Mouse (Mus musculus): ENCODE data around the gene Qtrt1. TPM values are rescaled to one million over a fixed set of nuclear protein-coding genes. Genes with fewer than 3 reads are reported as not detected.
"Not testable (repeated sequence)": the region's sequence is repeated elsewhere in the genome, so short reads cannot be mapped to it uniquely, and the experiment has no call there.

Qtrt1 gene
- polyA plus RNA-seq, 1 experiment from 2014 or later = 48.9 TPM

GRCm38 (mm10) chr9:21456930-21457634 is 45.4 kb downstream of the Qtrt1 start:
- DNase-seq (ENCODE audit: low spot score) = no peak
- H3K9me3 ChIP-seq (ENCODE audit: control insufficient read depth, low read length) = no peaks in the 10 kb centered on the region
- no peaks in the 10 kb centered on the region for H3K4me1 ChIP-seq (replicated peaks; ENCODE audit: control insufficient read depth, insufficient read depth, low read length)
- no peak overlapping the region for H3K27ac ChIP-seq (ENCODE audit: low read depth, low read length)
- no peak overlapping the region for H3K4me3 ChIP-seq (ENCODE audit: low read depth, low read length)
- 84% methylated on average over 10 of the region's 10 CpGs for WGBS
- ATAC-seq (ENCODE audit: low FRiP score) = no peak
- no peak overlapping the region for H3K9ac ChIP-seq (ENCODE audit: low read depth, low read length)
- no peak overlapping the region for H3K4me2 ChIP-seq (replicated peaks; ENCODE audit: low read depth, low read length)
- no peaks in the 10 kb centered on the region for H3K27me3 ChIP-seq (ENCODE audit: control insufficient read depth, insufficient read depth, low read length)
- no peaks in the 10 kb centered on the region for H3K36me3 ChIP-seq (ENCODE audit: control insufficient read depth, insufficient read depth, low read length)

- no peak for DNase-seq (ENCODE audit: low spot score)
- Histone ChIP-seq H3K27ac (ENCODE audit: low read depth, low read length) (no peak overlapping the region), H3K27me3 (ENCODE audit: control insufficient read depth, insufficient read depth, low read length) (no peaks in the 10 kb centered on the region), H3K4me2 (replicated peaks; ENCODE audit: low read depth, low read length) (no peak overlapping the region), H3K36me3 (ENCODE audit: control insufficient read depth, insufficient read depth, low read length) (no peaks in the 10 kb centered on the region), H3K4me3 (ENCODE audit: low read depth, low read length) (no peak overlapping the region), H3K9me3 (ENCODE audit: control insufficient read depth, low read length) (no peaks in the 10 kb centered on the region), H3K9ac (ENCODE audit: low read depth, low read length) (no peak overlapping the region), H3K4me1 (replicated peaks; ENCODE audit: control insufficient read depth, insufficient read depth, low read length) (no peaks in the 10 kb centered on the region)
- ATAC-seq (ENCODE audit: low FRiP score) = no peak
- WGBS = 95% methylated on average over 3 of the region's 3 CpGs
Observed at GRCm38 (mm10) chr9:21458821-21459220, 47.2 kb downstream of the Qtrt1 start.

DNA sequence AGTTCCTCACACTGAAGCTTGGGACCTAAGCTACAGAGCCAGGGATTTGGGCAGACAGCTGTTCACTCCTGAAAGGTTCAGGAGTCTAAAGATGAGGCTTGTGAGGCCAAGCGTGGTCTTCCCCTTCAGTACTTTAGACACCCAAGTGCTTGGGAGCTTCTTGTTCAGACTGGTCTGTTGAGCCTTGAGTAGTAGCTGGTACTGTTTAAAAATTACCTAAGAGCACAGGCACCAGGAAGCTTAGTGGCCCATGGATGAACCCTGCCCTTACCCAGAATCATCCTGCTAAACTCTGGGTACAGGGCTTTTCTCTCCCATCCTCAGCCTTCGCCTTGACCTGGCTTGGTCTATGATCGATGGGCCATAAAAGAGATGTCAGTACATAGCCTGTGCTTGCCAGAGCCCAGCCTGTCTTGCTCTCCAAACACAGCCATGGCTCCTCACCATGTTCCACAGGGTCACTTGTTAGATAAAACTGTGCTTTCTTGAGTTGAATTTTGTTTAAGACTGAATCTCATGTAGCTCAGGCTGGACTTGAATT is 48.8 kb downstream of the Qtrt1 start:
- ATAC-seq (ENCODE audit: low FRiP score) = no peak
- DNase-seq (ENCODE audit: low spot score) = no peak
- 90% methylated on average over 3 of the region's 3 CpGs for WGBS

DNA sequence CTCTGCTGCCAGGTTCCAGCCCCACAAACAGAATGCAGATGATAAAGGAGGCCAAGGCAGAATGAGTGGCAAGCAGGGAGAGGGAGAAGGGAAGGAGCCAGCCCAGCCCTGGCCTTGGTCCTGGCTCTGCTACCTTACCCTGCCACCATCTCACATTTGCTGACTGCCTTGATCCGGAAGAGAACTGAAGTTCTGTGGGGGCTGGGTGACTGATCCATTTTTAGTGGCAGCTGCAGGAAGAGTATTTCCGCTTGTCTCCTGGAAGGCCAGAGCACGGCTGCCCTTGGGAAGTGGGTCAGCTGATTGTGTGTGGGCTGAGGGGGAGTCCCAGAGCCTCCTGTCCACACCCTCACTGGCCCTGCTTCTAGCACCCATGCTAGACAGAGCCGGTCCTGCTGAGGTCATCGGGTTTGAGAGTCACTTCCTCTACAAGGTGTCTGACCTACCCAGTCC is 51.5 kb downstream of the Qtrt1 start:
- H3K27me3 ChIP-seq (ENCODE audit: control insufficient read depth, insufficient read depth, low read length) = no peaks in the 10 kb centered on the region
- H3K4me2 ChIP-seq (replicated peaks; ENCODE audit: low read depth, low read length) = no peak overlapping the region
- H3K36me3 ChIP-seq (ENCODE audit: control insufficient read depth, insufficient read depth, low read length) = no peaks in the 10 kb centered on the region
- H3K4me3 ChIP-seq (ENCODE audit: low read depth, low read length) = no peak overlapping the region
- H3K27ac ChIP-seq (ENCODE audit: low read depth, low read length) = no peak overlapping the region
- DNase-seq (ENCODE audit: low spot score) (no peak), ATAC-seq (ENCODE audit: low FRiP score) (no peak)
- H3K9ac ChIP-seq (ENCODE audit: low read depth, low read length) = no peak overlapping the region
- no peaks in the 10 kb centered on the region for H3K4me1 ChIP-seq (replicated peaks; ENCODE audit: control insufficient read depth, insufficient read depth, low read length)
- WGBS = 84% methylated on average over 5 of the region's 5 CpGs
- no peaks in the 10 kb centered on the region for H3K9me3 ChIP-seq (ENCODE audit: control insufficient read depth, low read length)

More for the DNA sequence above, 48.8 kb downstream of the Qtrt1 start:
- Histone ChIP-seq H3K4me2 (replicated peaks; ENCODE audit: low read depth, low read length) (no peak overlapping the region), H3K4me3 (ENCODE audit: low read depth, low read length) (no peak overlapping the region), H3K9ac (ENCODE audit: low read depth, low read length) (no peak overlapping the region), H3K36me3 (ENCODE audit: control insufficient read depth, insufficient read depth, low read length) (no peaks in the 10 kb centered on the region), H3K27me3 (ENCODE audit: control insufficient read depth, insufficient read depth, low read length) (no peaks in the 10 kb centered on the region), H3K4me1 (replicated peaks; ENCODE audit: control insufficient read depth, insufficient read depth, low read length) (no peaks in the 10 kb centered on the region), H3K27ac (ENCODE audit: low read depth, low read length) (no peak overlapping the region), H3K9me3 (ENCODE audit: control insufficient read depth, low read length) (no peaks in the 10 kb centered on the region)

GRCm38 (mm10) chr9:21463766-21464564 is 52.3 kb downstream of the Qtrt1 start:
- no peak overlapping the region for H3K9ac ChIP-seq (ENCODE audit: low read depth, low read length)
- H3K4me1 ChIP-seq (replicated peaks; ENCODE audit: control insufficient read depth, insufficient read depth, low read length) = no peaks in the 10 kb centered on the region
- DNase-seq (ENCODE audit: low spot score) = no peak
- no peaks in the 10 kb centered on the region for H3K36me3 ChIP-seq (ENCODE audit: control insufficient read depth, insufficient read depth, low read length)
- H3K4me2 ChIP-seq (replicated peaks; ENCODE audit: low read depth, low read length) = no peak overlapping the region
- WGBS = 90% methylated on average over 3 of the region's 3 CpGs
- H3K27ac ChIP-seq (ENCODE audit: low read depth, low read length) = no peak overlapping the region
- H3K9me3 ChIP-seq (ENCODE audit: control insufficient read depth, low read length) = no peaks in the 10 kb centered on the region
- H3K4me3 ChIP-seq (ENCODE audit: low read depth, low read length) = no peak overlapping the region
- no peak for ATAC-seq (ENCODE audit: low FRiP score)
- no peaks in the 10 kb centered on the region for H3K27me3 ChIP-seq (ENCODE audit: control insufficient read depth, insufficient read depth, low read length)

- not testable (repeated sequence) for H3K36me3 ChIP-seq (ENCODE audit: control insufficient read depth, insufficient read depth, low read length); H3K27me3 ChIP-seq (ENCODE audit: control insufficient read depth, insufficient read depth, low read length); DNase-seq (ENCODE audit: low spot score); H3K4me3 ChIP-seq (ENCODE audit: low read depth, low read length); H3K4me1 ChIP-seq (replicated peaks; ENCODE audit: control insufficient read depth, insufficient read depth, low read length); H3K27ac ChIP-seq (ENCODE audit: low read depth, low read length); H3K4me2 ChIP-seq (replicated peaks; ENCODE audit: low read depth, low read length); ATAC-seq (ENCODE audit: low FRiP score); H3K9me3 ChIP-seq (ENCODE audit: control insufficient read depth, low read length); H3K9ac ChIP-seq (ENCODE audit: low read depth, low read length)
- 90% methylated on average over 6 of the region's 7 CpGs for WGBS
Observed at GRCm38 (mm10) chr9:21464565-21464928, 52.9 kb downstream of the Qtrt1 start.

DNA sequence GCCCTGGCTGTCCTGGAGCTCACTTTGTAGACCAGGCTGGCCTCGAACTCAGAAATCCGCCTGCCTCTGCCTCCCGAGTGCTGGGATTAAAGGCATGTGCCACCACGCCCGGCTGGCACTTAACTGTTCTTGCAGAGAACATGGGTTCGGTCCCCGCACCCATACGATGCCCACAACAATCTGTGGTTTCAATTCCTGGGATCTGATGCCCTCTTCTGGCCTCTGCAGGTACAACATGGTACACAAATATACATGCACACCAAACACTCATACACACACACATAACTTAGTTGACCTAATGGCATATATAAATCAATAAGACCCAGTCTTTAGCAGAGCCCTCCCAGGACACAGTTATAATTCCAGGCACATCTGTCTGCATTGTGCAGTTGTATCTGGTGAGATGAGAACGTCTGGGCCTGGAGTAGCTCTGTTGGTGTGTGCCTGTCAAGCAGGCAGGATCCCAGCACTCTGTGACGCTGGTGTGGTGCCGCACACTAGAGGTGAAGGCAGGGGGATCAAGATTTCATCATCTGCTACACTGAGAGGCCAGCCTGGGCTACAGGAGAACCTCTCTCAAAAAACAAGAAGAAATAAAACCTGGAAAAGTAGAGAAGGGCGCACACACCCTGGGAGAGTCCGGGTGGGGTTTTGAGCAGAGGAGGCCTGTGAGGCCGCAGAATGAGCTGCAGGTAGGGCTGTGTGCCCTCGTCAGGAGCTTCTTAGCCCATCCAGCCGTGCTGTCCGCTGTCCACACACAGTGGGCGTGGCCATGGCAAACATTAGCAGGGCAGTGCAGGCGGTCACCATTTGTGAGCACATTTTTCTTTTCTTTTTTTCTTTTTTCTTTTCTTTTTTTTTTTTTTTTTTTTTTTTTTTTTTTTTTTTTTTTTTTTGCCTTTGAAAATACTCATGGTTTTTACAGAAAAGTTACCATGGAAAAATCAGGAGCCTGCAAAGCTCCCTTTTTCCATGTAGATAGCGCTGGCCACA is 57.7 kb downstream of the Qtrt1 start:
- H3K4me1 ChIP-seq (replicated peaks; ENCODE audit: control insufficient read depth, insufficient read depth, low read length) = no peaks in the 10 kb centered on the region
- H3K9me3 ChIP-seq (ENCODE audit: control insufficient read depth, low read length) = no peaks in the 10 kb centered on the region
- H3K36me3 ChIP-seq (ENCODE audit: control insufficient read depth, insufficient read depth, low read length) = no peaks in the 10 kb centered on the region
- no peak overlapping the region for H3K4me3 ChIP-seq (ENCODE audit: low read depth, low read length)
- WGBS = 89% methylated on average over 18 of the region's 20 CpGs
- no peaks in the 10 kb centered on the region for H3K27me3 ChIP-seq (ENCODE audit: control insufficient read depth, insufficient read depth, low read length)
- no peak overlapping the region for H3K4me2 ChIP-seq (replicated peaks; ENCODE audit: low read depth, low read length)
- no peak overlapping the region for H3K27ac ChIP-seq (ENCODE audit: low read depth, low read length)
- no peak overlapping the region for H3K9ac ChIP-seq (ENCODE audit: low read depth, low read length)
- peak; percentile 49 for DNase-seq (ENCODE audit: low spot score)
- ATAC-seq (ENCODE audit: low FRiP score) = no peak

Measured in hindbrain, embryonic 11.5 days (tissue).